Mouse (Mus musculus) sigmoid colon, adult 10 weeks (tissue): ENCODE data around the gene Nkiras1. TPM values are rescaled to one million over a fixed set of nuclear protein-coding genes. Genes with fewer than 3 reads are reported as not detected.

Source experiments
- polyA plus RNA-seq: library from polyadenylated mRNA; stranded (reverse); fragments of 350-450 nt; fragmentation: Illumina TruSeq; extraction: RNeasy Lipid Tissue Mini Kit (QIAGEN cat#74804); gene quantifications from one replicate; pipeline ENCODE4 v1.2.3, GENCODE M21; 2014; ENCODE audit warnings: low read depth, low replicate concordance

Nkiras1 gene
- polyA plus RNA-seq: 31.7 TPM

GRCm38 (mm10) chr14:18270529-18271441 is at the start of gene Nkiras1, which contains the start of gene Rpl15:
TSS of gene Nkiras1 (plus strand) at chr14:18271136.
TSS of gene Rpl15 (minus strand) at chr14:18271391.

DNA sequence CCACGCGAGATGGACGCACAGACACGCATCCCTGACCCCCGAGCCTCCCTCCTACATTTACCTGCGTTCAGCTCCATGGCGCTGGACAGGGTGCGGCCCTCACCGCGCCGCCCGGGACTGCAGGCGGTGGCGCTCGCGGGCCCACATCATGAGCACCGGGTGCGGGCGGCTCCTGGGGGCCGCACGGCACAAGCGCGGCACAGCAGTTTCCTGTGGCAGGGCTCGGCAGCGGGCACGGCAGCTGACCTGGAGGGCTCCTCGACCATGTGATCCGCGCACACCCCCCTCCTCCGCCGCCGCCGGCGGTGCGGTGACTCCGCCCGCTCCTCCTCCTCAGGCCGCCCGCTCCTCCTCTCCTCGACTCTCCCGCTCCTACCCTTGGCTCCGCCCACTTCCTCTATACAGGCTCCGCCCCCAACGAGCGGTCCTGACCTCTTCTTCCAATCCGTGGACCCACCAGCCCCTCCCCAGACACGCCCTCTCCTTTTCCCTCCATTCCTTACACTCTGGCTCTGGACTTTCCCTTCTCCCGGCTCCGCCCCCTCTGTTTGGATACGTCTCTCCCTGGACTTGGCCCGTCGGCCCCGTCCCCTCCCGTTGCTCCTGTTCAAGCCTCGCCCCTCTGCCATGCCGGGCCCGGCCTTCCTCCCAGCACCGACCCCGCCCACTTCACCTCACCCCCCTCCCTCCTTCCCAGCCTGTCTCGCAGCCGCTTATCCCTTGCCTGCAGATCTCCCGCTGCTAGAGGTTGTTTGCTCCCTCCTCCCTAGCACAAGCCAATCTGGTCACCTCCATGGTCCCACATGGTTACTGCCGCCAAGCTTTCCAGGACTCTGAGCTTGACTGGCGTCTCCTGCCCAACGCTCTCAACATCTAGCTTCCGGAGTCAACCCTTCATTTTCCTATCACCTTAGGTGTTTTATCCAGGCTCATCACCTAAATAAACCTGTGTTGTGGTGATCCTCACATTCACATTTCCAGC is 31.9 kb upstream of the Nkiras1 start, which contains the start of gene Nr1d2:
Nr1d2 (minus strand) TSS at position 378 of the 982 bp plus-strand sequence.

DNA sequence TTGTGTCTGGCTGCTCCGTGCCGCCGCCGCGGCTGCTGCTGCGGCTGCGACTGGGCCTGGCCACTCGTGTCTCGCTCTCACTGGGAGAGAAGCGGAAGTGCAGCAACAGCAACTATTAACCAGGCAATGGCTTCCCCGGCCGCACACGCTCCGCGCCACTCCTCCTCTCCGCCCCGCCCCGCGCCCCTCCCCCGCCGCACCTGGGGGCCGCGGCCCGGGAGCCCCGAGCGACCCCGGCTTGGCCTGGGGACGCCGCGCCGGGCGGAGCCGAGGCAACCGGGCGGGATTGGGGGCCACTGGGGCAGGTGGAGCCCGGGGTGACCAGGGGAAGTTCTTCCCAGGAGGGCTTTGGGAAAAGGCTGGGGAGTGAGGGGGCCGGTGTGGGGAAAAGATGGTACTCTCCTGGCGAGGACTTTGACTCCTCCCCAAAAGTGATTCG is 60.8 kb downstream of the Nkiras1 start, which contains the start of gene Ube2e1:
Ube2e1 (minus strand) TSS at position 167 of the 439 bp plus-strand sequence.

Other genes with a start within 250 kb of the Nkiras1 start
- gene Nr1d2, start 32.0 kb upstream of the Nkiras1 start, polyA plus RNA-seq: 119 TPM
- gene Rpl15, start 255 bp downstream of the Nkiras1 start, polyA plus RNA-seq: 213 TPM
- gene Ube2e1, start 60.7 kb downstream of the Nkiras1 start, polyA plus RNA-seq: 174 TPM